ENCODE assay signal across 9 mouse cellular contexts in the genomic region with DNA sequence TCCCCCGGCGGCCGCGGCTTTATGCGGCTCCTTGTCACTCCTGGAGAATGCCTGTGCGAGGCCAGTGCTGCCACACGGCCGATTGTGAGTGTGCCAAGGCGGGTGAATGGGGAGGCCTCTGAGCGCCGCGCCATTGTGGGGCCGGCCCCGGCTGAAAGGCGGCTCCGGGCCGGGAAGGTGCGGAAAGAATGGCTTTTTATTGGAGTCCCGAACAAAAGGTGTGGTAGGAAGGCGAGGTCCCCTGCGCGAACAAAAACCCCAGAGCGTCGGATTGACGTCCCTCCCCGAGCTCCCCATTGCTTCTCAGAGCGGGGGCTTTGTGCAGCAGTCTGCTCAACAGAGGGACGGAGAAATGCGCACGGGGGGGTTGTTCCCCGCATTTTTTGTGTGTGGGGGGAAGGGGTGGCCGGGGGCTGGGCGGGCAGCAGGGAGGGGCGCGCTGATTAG. TPM values are rescaled to one million over a fixed set of nuclear protein-coding genes. Genes with fewer than 3 reads are reported as not detected.
A peak's percentile ranks its signal among the peaks of the same experiment; 100 is the strongest.
DNase-seq lines count a peak whose midpoint lies in the region; ATAC-seq and TF ChIP-seq lines count a peak whose summit lies in the region.
"Had no signal": no experiment of that assay in that cellular context is flagged by ENCODE, and none has a peak within 500 bp of the region (broad histone marks: within the 10 kb centered on the region; RNA-seq: fewer than 3 reads in every experiment).

No protein-coding gene starts in this region.

- intact Hi-C loops in left cerebral cortex, postnatal 4 days (cut with DNase I), result no loop called here

- peaks cover 15% of the 10 kb centered on the region for H3K9me3 ChIP-seq in CH12.LX (replicated peaks; ENCODE audit: low read length)
- no peaks in the 10 kb centered on the region for H3K9me3 ChIP-seq in forebrain, embryonic 14.5 days (replicated peaks; ENCODE audit: control insufficient read depth, low read length)
- H3K9me3 ChIP-seq in limb, embryonic 14.5 days (ENCODE audit: control insufficient read depth, low read length), result no peaks in the 10 kb centered on the region

- TF ChIP-seq CTCF in CH12.LX (conservative IDR thresholded peaks at IDR 0.05 in 1 of 2, IDR thresholded peaks at IDR 0.05 in 1 of 2; ENCODE audit: low read depth in 2 of 2, low read length in 2 of 2), result no peak

- WGBS in forebrain, embryonic 14.5 days, result under 1% methylated on average over 35 of the region's 35 CpGs
- 1% methylated on average over 30 of the region's 35 CpGs for WGBS in limb, embryonic 14.5 days

- H3K4me2 ChIP-seq in CH12.LX (ENCODE audit: insufficient read depth, low read depth, poor library complexity, severe bottlenecking), result 0 out of 2 replicates have a peak overlapping the region, but pooled peaks have one; percentile 52
- H3K4me2 ChIP-seq in forebrain, embryonic 14.5 days (ENCODE audit: low read length), result peak overlapping the region; percentile 66
- peak overlapping the region; percentile 37 for H3K4me2 ChIP-seq in limb, embryonic 14.5 days (replicated peaks; ENCODE audit: low read depth, low read length, severe bottlenecking)

- no peak overlapping the region for H3K4me3 ChIP-seq in CH12.LX (replicated peaks in 1 of 3; ENCODE audit: low read depth in 2 of 3, low read length in 2 of 3, poor library complexity in 1 of 3)
- peak overlapping the region; percentile 44 for H3K4me3 ChIP-seq in forebrain, embryonic 14.5 days (ENCODE audit: low read depth, low read length)
- peak overlapping the region; percentile 28 for H3K4me3 ChIP-seq in limb, embryonic 14.5 days (replicated peaks; ENCODE audit: low read length)

- dilution Hi-C loops in CH12.LX (cut with MboI; ENCODE audit: extremely low pct_ligation_motif_present, extremely low pct_unique_long_range_greater_than_20kb, low sequenced_read_pairs), result no loop called here

- in situ Hi-C loops in CH12.LX (cut with MboI; ENCODE audit: low pct_ligation_motif_present, low pct_unique_long_range_greater_than_20kb, low sequenced_read_pairs), result no loop called here

- ATAC-seq in forebrain, embryonic 14.5 days, result peak; percentile 83
- ATAC-seq in limb, embryonic 14.5 days (ENCODE audit: low FRiP score, low read depth), result no peak

- no peak overlapping the region for H3K9ac ChIP-seq in CH12.LX (ENCODE audit: insufficient read depth, low read depth)
- H3K9ac ChIP-seq in forebrain, embryonic 14.5 days (ENCODE audit: low read length), result peak overlapping the region; percentile 69
- no peak overlapping the region; the same call in 1 of the 2 replicates for H3K9ac ChIP-seq in limb, embryonic 14.5 days (ENCODE audit: low read depth, low read length, severe bottlenecking)
- H3K9ac ChIP-seq: liver, embryonic 14.5 days had no signal

- no peak for TF ChIP-seq RAD21 in CH12.LX (IDR thresholded peaks at IDR 0.05; ENCODE audit: low read depth, low read length)

- H3K79me2 ChIP-seq in CH12.LX (replicated peaks; ENCODE audit: control insufficient read depth, extremely low read depth, insufficient read depth, poor library complexity, severe bottlenecking), result no peaks in the 10 kb centered on the region

- DNase-seq in cerebellum, postnatal 10 days, result peak; percentile 47
- no peak for DNase-seq in cerebellum, postnatal 36 days
- DNase-seq in CH12.LX (ENCODE audit: extremely low read depth), result no peak
- DNase-seq in forebrain, embryonic 14.5 days (ENCODE audit: low spot score), result peak; percentile 89
- DNase-seq in limb, embryonic 14.5 days (ENCODE audit: low spot score), result no peak
- DNase-seq in spleen, postnatal 14 days (ENCODE audit: low spot score in 2 of 2), result no peak
- DNase-seq in cerebellum, adult 11 months, result no peak
- DNase-seq in left cerebral cortex, postnatal 4 days, result no peak

- TF ChIP-seq EP300 in CH12.LX (IDR thresholded peaks at IDR 0.05; ENCODE audit: low read length), result no peak

- no peaks in the 10 kb centered on the region for H3K36me3 ChIP-seq in CH12.LX (replicated peaks in 1 of 2; ENCODE audit: control insufficient read depth in 1 of 2, insufficient read depth in 1 of 2, low read length in 1 of 2)
- no peaks in the 10 kb centered on the region for H3K36me3 ChIP-seq in forebrain, embryonic 14.5 days (ENCODE audit: control insufficient read depth, insufficient read depth, low read length)
- H3K36me3 ChIP-seq in limb, embryonic 14.5 days (ENCODE audit: control insufficient read depth, insufficient read depth, low read length), result no peaks in the 10 kb centered on the region

- H3K27ac ChIP-seq in CH12.LX (ENCODE audit: insufficient read depth, low read depth), result no peak overlapping the region
- peak overlapping the region; percentile 77 for H3K27ac ChIP-seq in forebrain, embryonic 14.5 days (ENCODE audit: low read depth, low read length)
- no peak overlapping the region for H3K27ac ChIP-seq in limb, embryonic 14.5 days (replicated peaks; ENCODE audit: low read depth, low read length)
- H3K27ac ChIP-seq: liver, embryonic 14.5 days had no signal

- peaks cover 25% of the 10 kb centered on the region for H3K27me3 ChIP-seq in CH12.LX (replicated peaks)
- H3K27me3 ChIP-seq in forebrain, embryonic 14.5 days (replicated peaks; ENCODE audit: control insufficient read depth, insufficient read depth, low read length), result peaks cover 60% of the 10 kb centered on the region
- H3K27me3 ChIP-seq in limb, embryonic 14.5 days (ENCODE audit: control insufficient read depth, insufficient read depth, low read length), result peaks cover 98% of the 10 kb centered on the region

- TF ChIP-seq POLR2A in CH12.LX (IDR thresholded peaks at IDR 0.05; ENCODE audit: low read depth, low read length), result no peak
- no peak for TF ChIP-seq POLR2A in limb, embryonic 14.5 days (IDR thresholded peaks at IDR 0.05; ENCODE audit: borderline replicate concordance, extremely low read depth, insufficient read depth, insufficient read length)

- peaks cover 0 to 9% of the 10 kb centered on the region in 2 experiments; a peak in 2 of 4 replicates for H3K4me1 ChIP-seq in CH12.LX (ENCODE audit: control insufficient read depth in 1 of 2, insufficient read depth in 2 of 2)
- peaks cover 12% of the 10 kb centered on the region for H3K4me1 ChIP-seq in forebrain, embryonic 14.5 days (ENCODE audit: control insufficient read depth, insufficient read depth, low read length)
- peaks cover 7% of the 10 kb centered on the region; the same call in 1 of the 2 replicates for H3K4me1 ChIP-seq in limb, embryonic 14.5 days (ENCODE audit: control insufficient read depth, insufficient read depth, low read length)

TF ChIP-seq in CH12.LX, 34 proteins besides CTCF, POLR2A, EP300 and RAD21:
- no peak for TF ChIP-seq MEF2A (IDR thresholded peaks at IDR 0.05; ENCODE audit: borderline replicate concordance, low read depth, low read length)
- TF ChIP-seq ZMIZ1 (IDR thresholded peaks at IDR 0.05; ENCODE audit: low read depth, low read length), result no peak
- no peak for TF ChIP-seq HCFC1 (IDR thresholded peaks at IDR 0.05; ENCODE audit: low read depth, low read length)
TF ChIP-seq in CH12.LX: peak in this region for 0.

RNA-seq across cellular contexts. Expression of a gene that starts 4.3 kb away (rescaled TPM):
- total RNA-seq in CH12.LX (2012; rRNA removed), result not detected in 2 replicates
- not detected in 2 replicates for total RNA-seq in CH12.LX (2014; rRNA removed)
- 0.15 TPM in 1 of 2 replicates, not detected in the other for polyA plus RNA-seq in CH12.LX (2012; ENCODE audit: insufficient read length, low read depth)
- 4.1 and 4.6 TPM in 2 replicates for polyA plus RNA-seq in forebrain, embryonic 14.5 days (2014; fragmentation: Nextera tagmentation; extraction: Ambion mirVana)
- 0.05 TPM in 1 of 2 replicates, not detected in the other for polyA plus RNA-seq in limb, embryonic 14.5 days (2012; rRNA removed)
- not detected in 2 replicates for polyA plus RNA-seq in limb, embryonic 14.5 days (2014; fragmentation: Nextera tagmentation; extraction: Ambion mirVana)
- not detected for total RNA-seq in left cerebral cortex, postnatal 4 days (2021)

RNA-seq across cellular contexts. Expression of a gene that starts 58.2 kb away (rescaled TPM):
- 33.0 and 35.2 TPM in 2 replicates for total RNA-seq in CH12.LX (2012; rRNA removed)
- total RNA-seq in CH12.LX (2014; rRNA removed), result 37.8 and 41.5 TPM in 2 replicates
- polyA plus RNA-seq in CH12.LX (2012; ENCODE audit: insufficient read length, low read depth), result 42.8 and 48.1 TPM in 2 replicates
- polyA plus RNA-seq in forebrain, embryonic 14.5 days (2014; fragmentation: Nextera tagmentation; extraction: Ambion mirVana), result 12.0 and 12.3 TPM in 2 replicates
- 70.0 and 77.8 TPM in 2 replicates for polyA plus RNA-seq in limb, embryonic 14.5 days (2012; rRNA removed)
- 14.2 and 18.0 TPM in 2 replicates for polyA plus RNA-seq in limb, embryonic 14.5 days (2014; fragmentation: Nextera tagmentation; extraction: Ambion mirVana)
- 10 to 100 TPM; 48.8 to 50.7 TPM for total RNA-seq in left cerebral cortex, postnatal 4 days (2021)

Comparison
In these comparisons a context has a peak if more than half of its experiments do, and no peak if none do; other contexts are left out.
1. DNase-seq: peak in cerebellum, postnatal 10 days (2 of 2) and forebrain, embryonic 14.5 days (single experiment); none in cerebellum, postnatal 36 days (0 of 2), CH12.LX (single experiment), limb, embryonic 14.5 days (single experiment), spleen, postnatal 14 days (0 of 2), cerebellum, adult 11 months (single experiment) and left cerebral cortex, postnatal 4 days (single experiment).
2. H3K4me3 ChIP-seq: peak in forebrain, embryonic 14.5 days (single experiment) and limb, embryonic 14.5 days (single experiment); none in CH12.LX (0 of 3).
3. Peak in every context shown above with its lines, with median percentiles within 50 percentile points of each other: H3K4me2 ChIP-seq.